Mouse (Mus musculus): ENCODE measurements around the gene Hhat.

The Hhat gene

DNA sequence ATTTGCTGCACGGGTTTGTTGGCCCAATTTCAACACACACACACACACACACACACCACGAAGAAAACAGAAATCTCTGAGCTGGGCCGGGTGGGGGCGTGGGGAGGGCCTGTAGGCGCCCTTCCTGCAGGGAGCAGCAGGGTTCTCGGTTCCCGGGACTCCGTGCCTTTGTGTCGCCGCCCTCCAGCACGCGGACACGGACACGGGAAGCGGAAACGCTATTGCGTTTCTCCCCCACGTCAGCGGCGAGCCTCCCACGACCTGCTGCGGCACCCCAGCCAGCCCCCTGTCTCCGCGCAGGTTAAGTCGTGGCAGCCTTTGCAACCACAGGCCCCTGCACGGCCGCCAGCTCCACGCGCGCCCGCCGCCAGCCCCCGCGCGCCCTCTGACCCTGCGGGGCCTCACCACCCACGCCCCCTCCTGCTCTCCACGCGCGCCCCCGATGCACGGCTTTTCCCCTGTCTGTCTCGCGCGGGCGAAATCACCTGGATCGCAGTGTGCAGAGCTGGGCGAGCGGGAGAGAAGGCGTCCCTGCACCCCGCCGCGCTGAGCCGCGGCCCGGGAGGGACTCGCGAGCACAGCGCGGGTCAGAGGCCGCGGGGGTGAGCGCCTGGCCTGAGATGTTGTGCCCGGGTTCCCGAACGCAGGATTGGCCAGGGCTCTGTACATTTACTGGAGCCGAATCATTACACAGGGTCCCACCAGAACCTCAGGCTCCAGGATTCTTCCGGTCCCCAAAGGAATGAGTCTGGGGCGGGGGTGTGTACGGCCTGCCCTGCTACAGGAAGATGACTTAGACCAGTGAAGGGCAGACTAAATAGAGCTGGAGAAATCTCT lies at the start of gene Hhat:
TSS of gene Hhat (minus strand) at position 729 of the 837 bp plus-strand sequence.
- peak; percentile 72 for DNase-seq (ENCODE audit: low spot score)

GRCm38 (mm10) chr1:192818334-192818733 lies 47.3 kb upstream of the Hhat start:
- no peak for DNase-seq (ENCODE audit: low spot score)

- DNase-seq (ENCODE audit: low spot score) = no peak
Observed at GRCm38 (mm10) chr1:192815789-192816188, 44.8 kb upstream of the Hhat start.

- no peak for DNase-seq (ENCODE audit: low spot score)
Observed at GRCm38 (mm10) chr1:192814700-192815099, 43.7 kb upstream of the Hhat start.

- no peak for DNase-seq (ENCODE audit: low spot score)
Observed at GRCm38 (mm10) chr1:192812758-192813157, 41.7 kb upstream of the Hhat start.

DNA sequence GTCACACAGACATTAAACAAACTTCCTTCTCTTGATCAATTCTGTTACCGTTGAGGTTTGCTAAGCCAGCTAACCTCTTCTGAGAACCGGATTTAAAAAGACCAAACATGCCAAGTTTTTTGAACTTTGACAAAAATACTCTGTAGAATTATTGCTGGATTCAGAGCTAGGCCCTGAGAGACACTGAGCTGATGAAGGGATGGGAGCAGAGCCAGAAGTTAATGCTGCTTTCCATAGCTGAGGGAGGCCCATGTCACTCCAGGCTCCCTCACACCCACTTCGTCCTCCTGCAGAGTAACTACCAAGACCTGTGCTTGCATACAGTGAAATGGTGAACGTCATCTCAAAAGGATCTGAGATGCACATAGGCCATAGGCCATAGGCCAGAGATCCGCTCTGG lies 41.3 kb upstream of the Hhat start:
- DNase-seq (ENCODE audit: low spot score) = no peak

- no peak for DNase-seq (ENCODE audit: low spot score)
Observed at GRCm38 (mm10) chr1:192806168-192807157, 35.4 kb upstream of the Hhat start.

DNA sequence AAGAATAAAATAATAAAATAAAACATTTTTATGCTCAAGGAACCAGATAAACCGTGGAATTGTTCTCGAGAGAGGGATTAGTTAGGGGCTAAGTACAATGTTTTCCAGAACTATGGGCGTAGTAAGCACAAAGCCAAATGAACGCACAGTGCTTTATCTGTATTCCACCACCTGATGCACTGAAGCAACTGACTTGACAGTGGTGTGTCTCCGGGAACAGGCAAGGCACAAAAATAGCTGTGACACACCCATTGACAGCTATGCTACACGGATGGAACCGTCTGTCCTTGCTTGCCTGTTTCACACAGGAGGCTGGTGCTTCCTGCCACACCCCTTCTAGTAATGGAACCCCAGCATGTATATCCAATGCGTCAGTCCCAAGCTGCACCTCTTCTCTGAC lies 29.3 kb upstream of the Hhat start:
- no peak for DNase-seq (ENCODE audit: low spot score)

DNA sequence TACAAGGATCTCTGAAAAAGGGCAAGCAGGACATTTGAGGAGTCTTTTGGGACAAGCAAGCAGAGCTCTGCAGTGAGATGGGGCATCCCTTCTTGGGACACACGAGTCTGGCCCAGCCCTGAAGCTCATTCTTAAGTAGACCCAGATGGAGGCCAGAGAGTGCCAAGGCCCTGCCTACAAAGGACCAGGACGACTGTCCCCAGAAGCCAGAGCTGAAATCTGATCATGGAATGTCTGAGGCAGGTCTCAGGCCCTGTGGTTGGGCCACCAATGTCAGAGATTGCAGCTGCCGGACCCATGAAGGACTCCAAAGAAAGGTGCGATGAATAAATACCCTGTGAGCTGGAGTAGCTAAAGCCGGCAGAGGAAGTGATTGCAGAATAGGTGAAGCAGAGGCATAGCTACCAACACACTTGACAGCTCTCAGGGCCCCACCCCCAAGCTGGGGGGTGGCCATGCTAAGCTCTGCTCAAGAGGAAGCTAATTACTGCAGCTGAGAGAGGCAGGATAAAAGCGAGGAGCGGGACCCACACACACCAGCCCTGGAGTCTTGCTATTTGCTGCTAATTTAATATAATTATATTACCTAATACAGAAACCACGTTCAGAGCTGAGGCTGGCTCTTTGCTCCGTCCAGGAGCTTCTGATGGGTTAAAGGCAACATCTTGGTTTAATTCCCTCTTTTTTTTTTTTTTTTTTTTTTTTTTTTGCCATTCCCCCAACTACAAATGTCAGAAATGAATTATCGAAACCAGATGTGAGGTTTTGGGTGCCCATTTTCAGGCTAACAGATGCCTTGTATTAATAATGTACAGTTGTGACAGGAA lies 28.4 kb upstream of the Hhat start:
- peak; percentile 83 for DNase-seq (ENCODE audit: low spot score)

- no peak for DNase-seq (ENCODE audit: low spot score)
Observed at GRCm38 (mm10) chr1:192798212-192799164, 27.5 kb upstream of the Hhat start.

DNA sequence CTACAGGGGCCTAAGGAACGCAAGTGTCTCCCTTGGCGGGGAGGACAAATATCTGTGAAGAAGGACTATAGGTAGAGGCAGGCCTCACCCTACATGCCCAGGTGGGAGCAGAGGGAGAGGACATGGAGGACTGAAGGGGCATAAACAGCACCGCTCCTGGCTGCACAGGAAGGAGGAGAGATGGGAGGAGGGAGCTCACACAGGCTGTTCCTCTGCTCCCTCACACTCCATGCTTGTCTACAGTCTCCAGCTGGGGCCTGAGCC lies 25.9 kb upstream of the Hhat start:
- no peak for DNase-seq (ENCODE audit: low spot score)

DNA sequence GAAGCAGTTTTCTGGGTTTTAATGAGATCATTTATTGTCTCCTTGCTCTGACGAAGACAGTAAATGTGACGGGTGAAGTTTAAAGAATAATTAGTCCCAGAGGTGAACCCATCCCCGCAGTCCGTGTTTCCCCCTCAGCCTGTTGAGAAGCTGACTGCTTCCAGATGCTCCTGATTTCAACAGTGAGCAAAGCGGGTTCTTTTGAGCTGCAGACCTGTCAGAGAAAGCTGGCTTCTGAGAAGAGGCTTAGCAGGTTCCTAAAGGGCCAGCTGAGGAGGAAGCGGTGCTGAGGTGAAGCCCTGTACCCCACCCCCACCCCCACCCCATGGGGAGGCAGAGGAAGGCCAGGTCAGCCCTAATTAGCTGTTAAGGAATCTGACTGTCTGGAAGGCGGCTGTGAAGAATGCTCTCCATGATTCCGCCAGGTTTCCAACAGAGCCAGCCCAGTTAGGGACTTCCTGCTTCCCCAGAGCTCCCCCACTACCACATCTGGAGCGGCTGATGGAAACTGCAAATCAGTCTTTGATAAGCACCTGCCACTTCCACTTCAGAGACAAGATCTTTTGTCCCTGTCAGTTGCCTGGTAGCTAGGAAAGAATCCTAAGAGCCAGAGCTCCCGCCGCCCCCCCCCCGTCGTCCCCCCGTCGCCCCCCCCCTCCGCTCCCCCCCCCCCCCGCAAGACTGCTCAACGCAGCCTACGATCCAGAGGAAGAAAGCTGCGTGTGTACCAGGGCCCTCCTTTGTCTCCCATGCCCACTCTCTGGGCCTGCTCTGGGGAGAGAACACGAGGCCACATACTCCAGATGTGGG lies 25.4 kb upstream of the Hhat start:
- peak; percentile 68 for DNase-seq (ENCODE audit: low spot score)

DNA sequence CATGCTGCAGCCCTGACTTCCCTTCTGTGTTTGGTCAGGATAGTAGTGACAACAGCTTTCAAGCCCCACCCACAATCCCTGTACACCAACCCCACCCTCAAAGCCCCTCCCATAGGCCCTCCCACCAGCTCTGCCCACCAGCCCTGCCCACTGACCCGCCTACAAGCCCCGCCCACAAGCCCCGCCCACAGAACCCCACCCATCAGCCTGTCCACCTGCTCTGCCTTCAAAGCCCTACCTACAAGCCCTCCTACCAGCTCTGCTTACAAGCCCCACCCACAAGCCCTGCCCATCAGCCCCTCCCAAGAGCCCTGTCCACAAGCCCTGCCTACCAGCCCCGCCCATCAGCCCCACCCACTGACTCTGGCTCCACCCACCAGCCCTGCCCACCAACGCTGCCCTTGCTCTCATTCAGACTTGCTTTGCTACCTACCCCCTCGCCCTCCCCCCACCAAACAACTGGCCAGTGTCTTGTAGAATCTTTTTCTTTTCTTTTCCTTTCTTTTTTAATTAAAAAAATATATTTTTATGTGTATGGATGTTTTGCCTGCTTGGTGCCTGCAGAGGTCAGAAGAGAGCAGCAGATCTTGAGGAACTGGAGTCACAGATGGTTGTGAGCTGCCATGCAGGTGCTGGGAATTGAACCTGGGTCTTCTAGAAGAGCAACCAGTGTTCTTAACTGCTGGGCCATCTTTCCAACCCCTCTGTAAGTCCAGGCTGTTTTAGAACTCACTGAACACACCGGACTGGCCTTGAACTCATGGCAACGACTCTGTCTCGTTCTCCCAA lies 24.1 kb upstream of the Hhat start:
- DNase-seq (ENCODE audit: low spot score) = no peak

DNA sequence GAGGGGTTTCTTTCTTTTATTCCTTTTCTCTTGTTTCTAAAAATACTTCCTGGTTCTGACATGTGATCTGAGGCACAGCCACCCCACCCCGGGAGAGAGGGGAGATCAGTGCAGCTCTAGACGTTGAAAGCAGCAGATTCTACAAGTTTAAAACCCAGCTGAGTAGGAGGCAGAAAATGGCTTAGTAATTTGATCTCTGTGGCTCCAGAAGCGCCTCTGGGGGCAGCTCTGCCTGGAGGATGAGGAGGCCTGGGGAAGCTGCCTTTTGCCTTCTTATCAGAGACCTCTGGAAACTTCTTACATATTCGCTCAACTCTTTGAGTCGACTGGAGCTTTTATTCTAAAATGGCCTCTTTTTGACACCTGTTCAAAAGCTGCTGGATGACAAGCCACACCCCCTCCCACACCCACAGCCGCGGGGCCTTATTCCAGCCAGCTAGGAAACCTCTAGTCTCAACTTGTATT lies 20.9 kb upstream of the Hhat start:
- no peak for DNase-seq (ENCODE audit: low spot score)

- DNase-seq (ENCODE audit: low spot score) = peak; percentile 21
Observed at GRCm38 (mm10) chr1:192790442-192790841, 19.4 kb upstream of the Hhat start.

DNA sequence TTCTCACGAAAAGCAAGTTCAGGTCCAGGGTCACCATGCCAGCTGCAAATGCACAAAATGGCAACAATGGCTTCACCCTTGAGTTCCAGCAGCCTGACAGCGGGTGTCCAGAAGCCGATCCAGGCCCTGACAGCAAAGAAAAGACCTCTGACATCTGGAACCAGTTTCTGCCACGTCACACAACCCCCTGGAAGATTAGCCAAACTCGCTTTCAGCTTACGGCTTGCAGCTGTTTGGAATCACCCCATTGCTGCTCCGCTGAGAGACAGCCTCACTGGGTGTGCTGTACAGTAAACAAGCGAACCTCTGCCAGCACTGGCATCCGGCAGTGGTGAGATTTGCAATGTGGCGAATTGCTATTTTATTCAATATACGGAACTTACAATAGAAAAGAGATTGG lies 18.8 kb upstream of the Hhat start:
- no peak for DNase-seq (ENCODE audit: low spot score)

DNA sequence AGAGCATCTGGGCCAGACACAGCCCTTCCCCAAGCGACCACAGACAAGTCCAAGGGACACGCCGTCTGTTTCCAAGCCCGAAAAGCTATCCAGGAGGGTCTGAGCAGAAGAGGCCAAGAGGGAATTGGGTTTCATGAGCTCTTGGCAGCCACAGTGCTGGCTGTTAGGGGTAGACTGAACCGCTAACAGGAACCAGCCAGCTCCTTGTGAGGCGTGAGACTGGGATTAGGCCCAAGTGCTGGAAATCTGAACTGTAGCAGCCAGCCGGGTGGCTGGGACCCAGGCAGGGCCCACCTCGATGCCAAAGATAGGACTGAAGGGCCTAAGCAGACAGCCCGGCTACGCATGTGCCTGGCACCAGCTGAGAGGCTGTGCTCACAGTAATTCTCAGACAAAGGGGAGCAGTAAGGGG lies 18.1 kb upstream of the Hhat start:
- peak; percentile 37 for DNase-seq (ENCODE audit: low spot score)

DNA sequence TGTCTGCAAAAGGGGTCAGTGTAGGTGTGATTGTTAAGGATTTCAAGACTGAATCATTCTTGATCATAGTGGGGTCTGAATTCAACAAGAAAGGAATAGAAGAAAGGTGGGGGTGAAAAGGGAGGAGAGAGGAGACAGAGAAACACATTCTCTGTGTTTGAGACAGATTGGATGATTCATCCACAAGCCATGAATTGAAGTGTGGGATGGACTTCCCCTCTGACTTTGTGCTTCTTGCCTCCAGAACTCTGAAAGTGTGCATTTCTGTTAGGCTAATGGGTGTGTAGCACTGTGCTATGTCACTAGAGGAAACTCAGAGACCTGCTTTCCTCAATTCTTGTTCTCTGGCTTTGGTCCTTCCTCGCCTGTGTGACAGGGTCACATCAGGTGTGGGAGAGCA lies 15.2 kb upstream of the Hhat start:
- no peak for DNase-seq (ENCODE audit: low spot score)
